Mouse (Mus musculus) heart, postnatal 14 days (tissue): ENCODE measurements around the gene Fxyd4. TPM values are rescaled to one million over a fixed set of nuclear protein-coding genes. Genes with fewer than 3 reads are reported as not detected.

Source experiments
- DNase-seq, 2 experiments: peaks; one replicate each; pipeline ENCODE4 v3.0.0; 2021 to 2022
- intact Hi-C: fragments of 180-260 bp; cut with DNase I; formaldehyde crosslinking; loops from one replicate; pipeline ENCODE4 v1.15.1; 2025
- long read RNA-seq, 2 experiments: library from polyadenylated mRNA; stranded (forward); transcript quantifications; one replicate each; pipeline ENCODE4 v2.0.0; 2021
- total RNA-seq, 2 experiments: library from RNA; stranded (reverse); gene quantifications; 2 replicates each; pipeline ENCODE4 v1.2.3; 2021

Gene Fxyd4
- total RNA-seq, result not detected
- long read RNA-seq, experiment 1, result 0 reads
- long read RNA-seq, experiment 2, result 0 reads

DNA sequence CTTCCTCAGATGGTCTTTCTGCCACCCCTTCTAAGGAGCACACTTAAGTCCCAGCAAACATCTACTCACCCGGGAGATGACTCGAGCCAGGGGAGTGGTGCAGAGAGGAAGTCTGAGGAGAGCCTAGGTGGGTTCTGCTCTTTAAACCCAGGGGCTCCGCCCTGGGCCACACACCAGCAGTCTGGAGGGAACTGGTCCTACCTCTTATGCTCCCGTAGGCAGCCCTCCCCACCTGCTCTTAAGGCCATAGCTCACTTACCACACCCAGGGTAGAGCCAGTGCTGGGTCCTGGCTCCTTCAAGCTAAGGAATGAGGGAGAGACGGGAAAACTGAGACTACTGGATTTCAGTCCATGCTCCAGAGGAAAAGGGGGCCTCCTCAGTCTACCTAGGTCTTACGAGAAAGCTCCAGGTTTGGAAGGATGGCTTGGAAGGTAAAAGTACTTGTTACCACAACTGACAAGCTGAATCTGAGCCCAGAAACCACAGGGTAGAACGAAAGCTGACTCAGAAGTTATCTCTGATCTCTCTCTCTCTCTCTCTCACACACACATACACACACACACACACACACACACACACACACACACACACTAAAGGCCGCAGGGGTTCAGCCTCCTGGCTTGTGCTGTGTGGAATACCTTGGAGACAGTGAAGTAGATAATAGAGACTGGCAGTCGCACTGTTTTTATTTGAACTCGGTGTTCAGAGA lies at the start of gene Fxyd4:
Gene Fxyd4 (minus strand): TSS at position 471 of the 711 bp plus-strand sequence.
- no peak for DNase-seq
- intact Hi-C loops, result no loop called here

- no peak for DNase-seq
- intact Hi-C loops, result no loop called here
These were observed 49.7 kb upstream of the Fxyd4 start for GRCm38 (mm10) chr6:117987173-117987572.

DNA sequence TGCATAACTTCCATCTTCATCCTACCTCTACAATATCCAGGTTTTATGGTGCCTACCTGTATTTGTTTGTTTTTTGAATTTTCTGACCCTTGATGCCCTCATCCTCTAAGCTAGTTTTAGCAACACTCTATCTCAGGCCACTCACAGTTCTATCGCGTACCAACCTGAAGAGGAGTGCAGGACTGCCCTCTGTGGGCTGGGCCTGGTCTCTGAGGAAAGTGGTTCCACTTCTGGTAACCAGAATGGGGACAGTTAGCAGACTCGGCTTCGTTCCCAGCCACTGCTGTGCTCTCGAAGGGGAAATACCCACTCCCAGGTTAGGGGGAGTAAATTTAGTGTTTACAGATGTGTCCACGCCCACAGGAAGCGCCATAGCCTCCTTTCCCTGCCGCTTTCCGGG lies 29.2 kb upstream of the Fxyd4 start:
- intact Hi-C loops, result no loop called here
- peak in 1 of 2 experiments; percentile 10 for DNase-seq

- intact Hi-C loops, result no loop called here
- DNase-seq, result no peak
These were observed 25.7 kb upstream of the Fxyd4 start for GRCm38 (mm10) chr6:117963201-117963600.

DNA sequence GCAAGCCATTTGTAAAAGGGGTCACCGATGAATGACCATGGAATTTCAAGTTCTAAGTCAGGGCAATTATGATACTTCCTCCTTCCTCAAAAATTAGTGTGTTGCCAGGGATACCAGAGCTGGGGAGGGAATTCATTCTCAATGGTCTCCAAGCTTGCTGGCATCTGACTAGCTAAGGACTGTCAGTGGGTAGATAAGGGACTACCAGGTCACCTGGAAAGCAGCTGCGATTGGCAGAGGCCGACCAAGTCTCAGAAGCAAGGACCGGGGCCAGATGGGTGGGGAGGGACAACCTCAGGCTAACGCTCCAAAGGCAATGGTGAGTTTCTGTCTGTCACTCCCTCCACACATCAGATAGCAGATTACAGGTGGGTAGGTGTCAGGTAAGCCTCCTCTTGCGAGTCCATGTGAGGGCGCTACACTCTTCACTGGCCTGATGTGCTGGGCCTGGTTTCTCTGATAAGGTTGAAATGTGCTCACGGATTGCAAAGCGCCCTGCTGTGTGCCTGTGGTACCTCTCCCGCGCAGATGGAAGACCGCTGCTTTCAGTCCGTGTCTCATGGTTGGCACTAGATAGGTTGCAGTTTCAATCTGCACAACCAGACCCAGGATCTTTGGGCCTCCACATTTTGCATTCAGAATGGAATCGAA lies 19.5 kb upstream of the Fxyd4 start:
- DNase-seq, result no peak
- intact Hi-C loops, result no loop called here

- DNase-seq, result no peak
- intact Hi-C loops, result no loop called here
These were observed 18.7 kb upstream of the Fxyd4 start for GRCm38 (mm10) chr6:117956161-117956560.

GRCm38 (mm10) chr6:117952330-117952729 lies 14.8 kb upstream of the Fxyd4 start:
- no peak for DNase-seq
- intact Hi-C loops, result no loop called here

DNA sequence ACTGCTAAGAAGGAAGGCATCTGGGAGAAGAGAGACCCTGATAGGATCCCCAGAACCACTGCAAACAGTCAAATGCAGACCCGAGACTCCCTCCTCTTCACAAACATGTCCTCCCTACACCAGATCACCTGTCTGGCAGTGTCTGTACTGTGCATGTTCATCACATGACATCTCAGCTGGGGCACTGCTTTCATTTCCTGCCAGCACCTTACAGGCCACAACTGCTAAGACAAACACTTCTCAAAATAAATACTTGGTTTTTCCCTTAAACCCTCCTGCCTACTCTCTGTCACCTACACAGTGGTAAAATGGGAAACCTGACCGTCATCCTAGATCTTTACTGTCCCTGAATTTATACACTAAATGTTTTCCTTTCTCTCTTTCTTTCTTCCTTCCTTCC lies 6.4 kb upstream of the Fxyd4 start:
- no peak for DNase-seq
- intact Hi-C loops, result no loop called here

- intact Hi-C loops, result no loop called here
- no peak for DNase-seq
These were observed 5.3 kb upstream of the Fxyd4 start for GRCm38 (mm10) chr6:117942769-117943168.

- intact Hi-C loops, result no loop called here
- DNase-seq, result no peak
These were observed 1.5 kb upstream of the Fxyd4 start for GRCm38 (mm10) chr6:117938951-117939350.

- intact Hi-C loops, result no loop called here
- no peak for DNase-seq
These were observed 1.5 kb downstream of the Fxyd4 start for GRCm38 (mm10) chr6:117935681-117936612.

DNA sequence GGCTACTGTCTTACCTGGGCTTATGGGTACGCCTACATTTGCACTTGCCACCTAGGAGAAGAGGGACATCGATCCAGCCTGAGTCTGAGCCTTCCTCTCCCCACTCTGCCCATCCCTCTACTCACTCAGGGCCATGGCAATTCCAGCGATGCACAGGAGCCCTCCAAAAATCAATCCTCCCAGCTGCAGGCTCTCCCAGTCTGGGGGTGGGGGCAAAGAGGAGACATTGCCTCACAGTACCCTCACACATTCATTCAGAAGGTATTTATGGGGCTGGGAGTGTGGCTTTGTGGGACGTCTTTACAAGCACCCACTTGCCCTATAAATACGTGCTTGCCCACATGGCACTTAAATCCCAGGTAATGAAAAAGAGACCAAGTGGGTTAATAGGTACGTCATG lies 3.2 kb downstream of the Fxyd4 start:
- intact Hi-C loops, result loop anchor here (5.0 kb wide), 1 partner anchor 163 kb away; no protein-coding TSS in a partner anchor
- no peak for DNase-seq

GRCm38 (mm10) chr6:117932325-117933051 lies 5.0 kb downstream of the Fxyd4 start:
- DNase-seq, result peak in 1 of 2 experiments; percentile 14
- intact Hi-C loops, result loop anchor here (5.0 kb wide), 1 partner anchor 165 kb away; no protein-coding TSS in a partner anchor

GRCm38 (mm10) chr6:117929945-117930655 lies 7.4 kb downstream of the Fxyd4 start:
- no peak for DNase-seq
- intact Hi-C loops, result loop anchor here (5.0 kb wide), 1 partner anchor 167 kb away; no protein-coding TSS in a partner anchor

GRCm38 (mm10) chr6:117928746-117929145 lies 8.7 kb downstream of the Fxyd4 start:
- intact Hi-C loops, result no loop called here
- no peak for DNase-seq

- no peak for DNase-seq
- intact Hi-C loops, result no loop called here
These were observed 9.5 kb downstream of the Fxyd4 start for GRCm38 (mm10) chr6:117927955-117928354.

GRCm38 (mm10) chr6:117926871-117927491 lies 10.5 kb downstream of the Fxyd4 start:
- no peak for DNase-seq
- intact Hi-C loops, result no loop called here

DNA sequence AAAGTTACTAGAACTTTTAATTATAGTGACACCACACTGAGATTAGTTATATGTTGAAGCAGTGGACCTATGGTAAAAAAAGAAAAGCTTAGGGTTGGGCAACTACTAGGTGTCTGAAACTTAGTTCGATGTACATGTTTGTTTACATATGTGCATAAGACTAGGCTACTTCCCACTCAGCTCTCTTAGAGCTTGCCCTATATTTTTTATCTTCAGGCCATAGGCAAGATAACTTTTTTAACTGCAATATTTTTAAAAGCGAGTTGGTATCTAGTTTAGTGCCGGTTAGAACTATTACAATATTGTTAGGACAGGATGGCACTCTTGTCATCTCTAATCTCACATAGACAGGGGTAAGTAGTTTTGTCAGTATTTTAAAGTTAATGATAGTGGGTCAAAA lies 15.5 kb downstream of the Fxyd4 start:
- no peak for DNase-seq
- intact Hi-C loops, result no loop called here
